Mouse (Mus musculus) neural tube, embryonic 14.5 days (tissue): ENCODE data around the gene Gm49450. TPM values are rescaled to one million over a fixed set of nuclear protein-coding genes. Genes with fewer than 3 reads are reported as not detected.

Experiments
- polyA plus RNA-seq: library from polyadenylated mRNA; unstranded; fragments of >200 nt; fragmentation: Nextera tagmentation; extraction: Ambion mirVana; gene quantifications from 2 replicates; pipeline ENCODE4 v1.2.1, GENCODE M21; 2014

Gm49450 gene
- polyA plus RNA-seq, 1 experiment from 2014 or later = not detected

Other genes with a start within 250 kb of the Gm49450 start
- 5.2 and 6.0 TPM in 2 replicates for gene Ccdc65, start 245.3 kb downstream of the Gm49450 start, polyA plus RNA-seq
- 3.6 and 7.1 TPM in 2 replicates for gene Fkbp11, start 225.4 kb downstream of the Gm49450 start, polyA plus RNA-seq
- gene Arf3, start 190.3 kb downstream of the Gm49450 start, polyA plus RNA-seq = 66.3 and 77.2 TPM in 2 replicates
- gene Wnt10b, start 175.4 kb downstream of the Gm49450 start, polyA plus RNA-seq = 0.19 TPM in 1 of 2 replicates, not detected in the other
- 1.9 and 3.9 TPM in 2 replicates for gene Wnt1, start 163.7 kb downstream of the Gm49450 start, polyA plus RNA-seq
- gene Ddn, start 144.1 kb downstream of the Gm49450 start, polyA plus RNA-seq = 0.44 and 0.54 TPM in 2 replicates
- gene Prkag1, start 122.0 kb downstream of the Gm49450 start, polyA plus RNA-seq = 57.7 and 61.6 TPM in 2 replicates
- gene Kmt2d, start 82.3 kb downstream of the Gm49450 start, polyA plus RNA-seq = 14.4 and 16.8 TPM in 2 replicates
- gene Rhebl1, start 59.0 kb downstream of the Gm49450 start, polyA plus RNA-seq = 19.9 and 21.3 TPM in 2 replicates
- gene Dhh, start 55.0 kb downstream of the Gm49450 start, polyA plus RNA-seq = 0.32 and 2.0 TPM in 2 replicates
- gene Lmbr1l, start 35.3 kb downstream of the Gm49450 start, polyA plus RNA-seq = 7.3 and 10.5 TPM in 2 replicates
- 1,186 and 1,301 TPM in 2 replicates for gene Tuba1b, start 19.0 kb downstream of the Gm49450 start, polyA plus RNA-seq
- 13,706 and 14,496 TPM in 2 replicates for gene Tuba1a, start 152 bp upstream of the Gm49450 start, polyA plus RNA-seq
- 7.3 and 11.5 TPM in 2 replicates for gene Tuba1c, start 76.3 kb upstream of the Gm49450 start, polyA plus RNA-seq
- 68.8 and 298 TPM in 2 replicates for gene Prph, start 101.6 kb upstream of the Gm49450 start, polyA plus RNA-seq
- gene Troap, start 121.0 kb upstream of the Gm49450 start, polyA plus RNA-seq = 2.4 and 3.3 TPM in 2 replicates
- gene C1ql4, start 134.3 kb upstream of the Gm49450 start, polyA plus RNA-seq = 3.2 and 3.6 TPM in 2 replicates
- gene Dnajc22, start 139.6 kb upstream of the Gm49450 start, polyA plus RNA-seq = 0.21 and 0.45 TPM in 2 replicates
- 32.6 and 41.6 TPM in 2 replicates for gene Spats2, start 172.4 kb upstream of the Gm49450 start, polyA plus RNA-seq